Mouse (Mus musculus): ENCODE data around the gene Ripor2.
A peak's percentile ranks its signal among the peaks of the same experiment; 100 is the strongest.

The Ripor2 gene

GRCm38 (mm10) chr13:24713434-24714000 lies 131.5 kb downstream of the Ripor2 start:
- peak; percentile 89 for DNase-seq (ENCODE audit: low spot score)

DNA sequence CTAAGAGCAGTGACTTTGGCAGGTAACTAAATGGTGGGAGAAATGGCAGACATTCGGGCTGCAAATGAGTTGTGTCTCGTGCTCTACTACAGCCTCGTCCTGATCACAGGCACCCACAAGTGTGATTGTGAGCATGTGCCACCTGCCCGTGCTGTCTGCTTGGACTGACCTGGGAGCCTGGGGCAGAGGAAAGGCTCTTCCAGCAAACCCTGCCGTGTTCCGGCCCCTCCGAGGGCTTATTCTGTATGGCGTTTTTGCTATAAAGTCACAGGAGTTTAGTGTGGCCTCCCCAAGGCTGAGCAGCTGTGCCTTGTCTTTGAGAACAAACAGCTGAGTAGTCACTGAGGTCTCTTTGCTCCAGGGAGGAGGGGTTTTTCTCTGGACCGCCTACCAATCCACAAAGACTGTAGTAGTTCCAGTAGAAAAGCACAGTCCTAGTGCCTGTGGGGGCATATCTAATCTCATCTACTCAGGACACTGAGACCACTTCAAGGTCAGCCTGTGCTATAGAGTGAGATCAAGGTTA lies 132.4 kb downstream of the Ripor2 start:
- no peak for DNase-seq (ENCODE audit: low spot score)

DNA sequence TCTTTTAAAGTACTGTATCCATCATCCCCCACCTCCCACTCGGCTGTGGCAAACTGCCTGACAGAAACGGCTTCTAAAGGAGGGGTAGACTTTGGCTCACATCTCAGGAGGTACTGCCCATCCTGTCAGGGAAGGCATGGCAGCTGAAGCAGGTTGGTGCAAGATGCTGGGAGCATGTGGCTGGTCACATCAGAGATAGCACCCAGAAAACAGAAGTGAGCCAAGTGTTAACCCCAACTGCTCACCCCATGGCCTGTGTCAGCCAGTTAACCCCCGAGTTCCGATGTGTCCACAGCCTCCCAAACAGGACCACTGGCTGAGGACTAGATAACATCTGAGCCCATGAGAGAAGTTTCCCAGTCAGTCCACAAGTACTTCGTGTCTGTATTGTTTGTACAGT lies 133.6 kb downstream of the Ripor2 start:
- no peak for DNase-seq (ENCODE audit: low spot score)

DNA sequence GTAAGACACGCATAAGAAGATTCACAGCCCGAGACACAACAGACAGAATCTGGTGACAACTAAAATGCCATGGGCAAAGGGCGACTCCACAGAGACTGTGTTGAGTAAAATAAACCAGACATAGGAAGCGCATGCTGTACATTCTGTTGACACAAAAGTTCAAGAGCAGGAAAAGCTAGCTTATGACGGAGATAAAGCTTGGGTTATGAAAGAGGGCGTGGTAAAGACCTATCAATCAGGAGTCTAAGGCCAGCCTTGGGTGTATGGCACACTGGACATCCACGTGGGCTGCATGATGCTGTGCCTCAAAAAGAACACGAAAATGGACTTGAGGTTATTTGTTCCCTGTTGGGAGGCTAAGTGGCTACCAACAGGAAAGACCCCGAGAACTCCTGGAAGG lies 134.5 kb downstream of the Ripor2 start:
- no peak for DNase-seq (ENCODE audit: low spot score)

GRCm38 (mm10) chr13:24717677-24718076 lies 135.7 kb downstream of the Ripor2 start:
- DNase-seq (ENCODE audit: low spot score): no peak

- no peak for DNase-seq (ENCODE audit: low spot score)
Measured at GRCm38 (mm10) chr13:24721502-24721901, 139.5 kb downstream of the Ripor2 start.

DNA sequence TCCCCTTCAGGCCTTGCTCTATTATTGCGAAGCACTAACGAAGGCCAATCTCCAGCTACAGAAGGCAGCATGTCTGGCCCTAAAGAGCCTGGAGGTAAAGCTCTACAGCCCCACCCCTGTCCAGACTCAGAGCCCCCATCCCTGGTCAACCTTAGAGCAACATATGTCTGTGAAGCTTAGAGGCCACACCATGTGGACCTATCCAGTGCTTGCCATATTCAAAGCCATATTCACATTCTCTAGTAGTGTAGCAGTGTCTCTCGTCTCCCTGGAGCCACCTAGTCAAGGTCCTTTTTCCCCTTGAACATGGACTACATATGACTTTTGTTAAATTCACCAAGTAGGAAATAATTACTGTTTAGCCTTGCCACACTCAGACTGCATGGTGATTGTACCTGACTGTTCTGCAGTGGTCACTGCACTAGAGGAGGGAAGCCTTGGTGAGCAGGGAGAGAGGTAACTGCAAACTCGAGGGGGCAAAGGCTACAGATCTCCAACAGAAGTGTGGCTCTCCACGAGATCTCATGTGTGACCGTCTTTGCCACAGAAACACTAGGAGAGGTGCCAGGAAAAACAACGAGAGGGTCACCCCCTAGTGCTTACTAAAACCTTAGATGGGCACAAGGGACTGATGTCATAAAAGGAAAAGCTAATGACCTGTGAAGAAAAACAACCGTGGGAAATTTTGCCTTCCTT lies 141.9 kb downstream of the Ripor2 start:
- DNase-seq (ENCODE audit: low spot score): no peak

GRCm38 (mm10) chr13:24724395-24724759 lies 142.4 kb downstream of the Ripor2 start:
- DNase-seq (ENCODE audit: low spot score): no peak

DNA sequence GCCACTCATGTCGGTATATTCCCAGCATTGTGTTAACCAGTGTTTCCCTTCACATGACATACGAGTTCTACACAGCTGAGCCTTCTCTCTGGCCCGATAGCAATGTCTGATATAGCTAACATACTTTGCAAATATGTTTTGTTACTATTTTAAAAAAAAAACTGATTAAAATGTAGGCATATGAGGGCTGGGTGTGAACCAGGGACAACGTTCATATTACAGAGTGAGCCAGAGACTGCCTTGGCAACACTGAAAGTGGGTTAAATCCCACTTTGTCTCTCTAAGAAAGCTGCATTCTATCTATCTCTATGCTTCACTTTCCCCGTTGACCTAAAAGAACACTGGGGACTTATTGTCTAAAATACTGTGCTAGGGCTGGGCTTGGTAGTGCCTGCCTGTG lies 147.1 kb downstream of the Ripor2 start:
- no peak for DNase-seq (ENCODE audit: low spot score)

- DNase-seq (ENCODE audit: low spot score): no peak
Measured at GRCm38 (mm10) chr13:24734502-24734901, 152.5 kb downstream of the Ripor2 start.

DNA sequence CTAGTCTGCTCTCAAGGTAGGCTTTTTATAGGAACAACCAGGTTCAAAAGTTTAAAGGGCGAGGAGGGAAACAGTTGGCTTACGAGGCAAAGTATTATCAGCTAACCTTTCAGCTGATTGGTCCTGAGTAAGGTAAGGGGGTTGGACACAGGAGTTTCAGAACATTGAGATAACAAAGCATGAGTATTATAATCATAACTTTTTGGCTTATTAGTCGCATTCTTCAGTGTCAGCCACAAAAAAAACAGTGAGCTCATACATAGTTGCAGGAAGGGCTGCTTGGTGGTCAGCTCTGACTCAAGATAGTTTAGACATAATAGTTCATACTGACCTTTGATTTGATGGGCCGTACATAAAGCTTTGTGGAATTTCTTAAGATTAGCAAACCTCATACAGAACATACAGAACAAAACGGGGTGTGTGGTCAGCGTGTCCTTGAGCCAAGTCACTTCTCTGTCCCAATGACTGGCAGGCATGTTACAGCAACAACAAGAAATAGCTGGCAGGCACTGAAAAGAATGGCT lies 153.7 kb downstream of the Ripor2 start:
- DNase-seq (ENCODE audit: low spot score): no peak

- DNase-seq (ENCODE audit: low spot score): no peak
Measured at GRCm38 (mm10) chr13:24741028-24741427, 159.0 kb downstream of the Ripor2 start, which contains the start of gene Armh2. TSS of gene Armh2 (plus strand) at chr13:24741232.

DNA sequence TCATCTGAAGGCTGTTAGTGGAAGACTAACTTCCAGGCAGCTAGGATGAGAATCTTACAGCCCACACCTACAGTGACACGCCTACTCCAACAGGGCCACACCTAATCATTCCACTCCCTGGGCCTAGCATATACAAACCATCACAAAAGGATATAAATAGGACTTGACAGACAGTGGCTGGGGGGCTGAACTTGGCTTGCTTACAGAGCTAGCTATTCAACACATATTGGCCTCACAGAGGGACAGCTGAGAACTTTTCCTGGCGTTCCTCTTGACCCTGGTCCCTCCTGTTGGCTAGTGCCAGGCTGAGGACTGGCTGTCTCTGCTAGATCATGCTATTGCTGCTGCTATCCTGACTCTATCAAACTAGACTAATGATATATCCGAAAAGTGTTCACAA lies 165.8 kb downstream of the Ripor2 start:
- no peak for DNase-seq (ENCODE audit: low spot score)

- no peak for DNase-seq (ENCODE audit: low spot score)
Measured at GRCm38 (mm10) chr13:24750807-24751206, 168.8 kb downstream of the Ripor2 start.

- DNase-seq (ENCODE audit: low spot score): no peak
Measured at GRCm38 (mm10) chr13:24751396-24751795, 169.4 kb downstream of the Ripor2 start.

GRCm38 (mm10) chr13:24756756-24757155 lies 174.8 kb downstream of the Ripor2 start:
- no peak for DNase-seq (ENCODE audit: low spot score)

GRCm38 (mm10) chr13:24757820-24758564 lies 176.0 kb downstream of the Ripor2 start:
- DNase-seq (ENCODE audit: low spot score): no peak

GRCm38 (mm10) chr13:24759451-24759850 lies 177.5 kb downstream of the Ripor2 start:
- DNase-seq (ENCODE audit: low spot score): no peak

GRCm38 (mm10) chr13:24760351-24760870 lies 178.4 kb downstream of the Ripor2 start:
- DNase-seq (ENCODE audit: low spot score): no peak

DNA sequence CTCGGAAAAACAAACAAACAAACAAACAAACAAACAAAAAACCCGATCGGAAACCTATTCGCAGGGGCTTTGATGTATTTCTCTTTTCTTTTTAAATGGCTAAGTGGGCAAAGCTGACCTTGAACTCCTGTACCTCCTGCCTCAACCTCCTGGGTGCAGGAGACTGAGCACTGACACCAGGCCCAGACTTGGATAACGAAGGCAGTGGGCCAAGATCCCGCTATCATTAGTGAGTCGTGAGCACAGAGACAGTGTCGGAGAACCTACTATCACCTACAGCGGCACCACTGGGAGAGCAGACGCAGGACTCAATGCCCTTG lies 179.1 kb downstream of the Ripor2 start:
- no peak for DNase-seq (ENCODE audit: low spot score)

- DNase-seq (ENCODE audit: low spot score): peak; percentile 82
Measured at GRCm38 (mm10) chr13:24761403-24762227, 179.6 kb downstream of the Ripor2 start, which contains the start of gene Gmnn. TSS of gene Gmnn (minus strand) at chr13:24761923.

- DNase-seq (ENCODE audit: low spot score): no peak
Measured at GRCm38 (mm10) chr13:24762254-24762653, 180.3 kb downstream of the Ripor2 start.
